ENCODE assay signal across 24 mouse cellular contexts in genomic region chr2:170223872-170224271, GRCm38 (mm10).
A peak's percentile ranks its signal among the peaks of the same experiment; 100 is the strongest.
DNase-seq lines count a peak whose midpoint lies in the region; ATAC-seq and TF ChIP-seq lines count a peak whose summit lies in the region.
"Had no signal": no experiment of that assay in that cellular context is flagged by ENCODE, and none has a peak within 500 bp of the region (broad histone marks: within the 10 kb centered on the region; RNA-seq: fewer than 3 reads in every experiment).

No protein-coding gene starts in this region.

- H3K9ac ChIP-seq in lung, embryonic 15.5 days = no peak overlapping the region
- H3K9ac ChIP-seq: embryonic facial prominence, embryonic 13.5 days; kidney, embryonic 15.5 days; liver, embryonic 15.5 days; midbrain, embryonic 13.5 days had no signal

- H3K27me3 ChIP-seq in heart, embryonic 10.5 days (ENCODE audit: insufficient read depth, poor library complexity, severe bottlenecking) = no peaks in the 10 kb centered on the region
- H3K27me3 ChIP-seq in lung, embryonic 15.5 days = no peaks in the 10 kb centered on the region
- H3K27me3 ChIP-seq: embryonic facial prominence, embryonic 13.5 days; kidney, embryonic 15.5 days; liver, embryonic 15.5 days; midbrain, embryonic 13.5 days had no signal

- H3K4me2 ChIP-seq in lung, embryonic 15.5 days = no peak overlapping the region
- H3K4me2 ChIP-seq: embryonic facial prominence, embryonic 13.5 days; liver, embryonic 15.5 days; midbrain, embryonic 13.5 days had no signal

- no peak for TF ChIP-seq POLR2A in lung, adult 2 months (IDR thresholded peaks at IDR 0.05; ENCODE audit: borderline replicate concordance, extremely low read depth, low read depth, low read length)

- H3K9me3 ChIP-seq in heart, embryonic 10.5 days = no peaks in the 10 kb centered on the region
- H3K9me3 ChIP-seq in lung, embryonic 15.5 days = no peaks in the 10 kb centered on the region
- H3K9me3 ChIP-seq: kidney, embryonic 15.5 days; liver, embryonic 15.5 days; midbrain, embryonic 13.5 days had no signal

- H3K36me3 ChIP-seq in heart, embryonic 10.5 days = no peaks in the 10 kb centered on the region
- H3K36me3 ChIP-seq in lung, embryonic 15.5 days = no peaks in the 10 kb centered on the region
- H3K36me3 ChIP-seq: embryonic facial prominence, embryonic 13.5 days; kidney, embryonic 15.5 days; liver, embryonic 15.5 days; midbrain, embryonic 13.5 days had no signal

- H3K4me3 ChIP-seq in heart, embryonic 10.5 days = no peak overlapping the region
- no peak overlapping the region for H3K4me3 ChIP-seq in lung, embryonic 15.5 days
- H3K4me3 ChIP-seq in lung, adult 2 months (replicated peaks; ENCODE audit: extremely low read depth, low read depth, low read length) = no peak overlapping the region
- H3K4me3 ChIP-seq: embryonic facial prominence, embryonic 13.5 days; heart, adult 2 months; kidney, embryonic 15.5 days; left cerebral cortex, adult 2 months; liver, embryonic 15.5 days; midbrain, embryonic 13.5 days; myocyte had no signal

- 79% methylated on average over 7 of the region's 7 CpGs for WGBS in heart, embryonic 10.5 days
- 72% methylated on average over 7 of the region's 7 CpGs for WGBS in lung, embryonic 15.5 days
- 70% methylated on average over 7 of the region's 7 CpGs for WGBS in lung, adult 2 months

- no peak for DNase-seq in heart, embryonic 10.5 days (ENCODE audit: low spot score)
- DNase-seq in heart, adult 9 months (ENCODE audit: low spot score in 2 of 2) = no peak
- DNase-seq in lung, adult 2 months = no peak
- DNase-seq: cerebellum, adult 9-10 months; gastrocnemius, postnatal 14 days; heart, adult 2 months; heart, postnatal 4 days; kidney, postnatal 4 days; layer of hippocampus, adult 9-11 months; lung, postnatal 36 days; right cerebral cortex, postnatal 14 days; thymus, postnatal 36 days had no signal

- no peak for TF ChIP-seq CTCF in lung, adult 2 months (IDR thresholded peaks at IDR 0.05; ENCODE audit: insufficient read depth, low read length)

- H3K27ac ChIP-seq in heart, embryonic 10.5 days = 0 out of 2 replicates have a peak overlapping the region, but pooled peaks have one; percentile 92
- H3K27ac ChIP-seq in lung, embryonic 15.5 days = peak overlapping the region; percentile 7; the same call in 1 of the 2 replicates
- H3K27ac ChIP-seq: heart, adult 2 months; left cerebral cortex, adult 2 months had no signal

- no peak for ATAC-seq in lung, embryonic 15.5 days (ENCODE audit: borderline replicate concordance, extremely low read depth, low FRiP score, low TSS enrichment)
- ATAC-seq in common myeloid progenitor, adult 5-6 weeks (replicated peaks; ENCODE audit: low read depth, poor library complexity, severe bottlenecking) = peak; percentile 24
- ATAC-seq in megakaryocyte, adult 5-6 weeks (ENCODE audit: poor library complexity, severe bottlenecking) = peak; percentile 42
- ATAC-seq in megakaryocyte-erythroid progenitor cell, adult 5-6 weeks (replicated peaks; ENCODE audit: low FRiP score, low TSS enrichment, poor library complexity, severe bottlenecking) = no peak
- ATAC-seq: hindbrain, postnatal 0 days; intestine, postnatal 0 days; midbrain, embryonic 13.5 days had no signal

- H3K4me1 ChIP-seq in heart, embryonic 10.5 days = peaks cover 48% of the 10 kb centered on the region
- H3K4me1 ChIP-seq in lung, embryonic 15.5 days = peaks cover 45% of the 10 kb centered on the region
- H3K4me1 ChIP-seq in lung, adult 2 months (ENCODE audit: control insufficient read depth, insufficient read depth, low read length) = peaks cover 12% of the 10 kb centered on the region; the same call in 1 of the 2 replicates

Comparison
In these comparisons a context has a peak if more than half of its experiments do, and no peak if none do; other contexts are left out.
1. ATAC-seq: peak in common myeloid progenitor, adult 5-6 weeks (single experiment) and megakaryocyte, adult 5-6 weeks (single experiment); none in lung, embryonic 15.5 days (single experiment) and megakaryocyte-erythroid progenitor cell, adult 5-6 weeks (single experiment).